Mouse (Mus musculus) bone marrow, adult 2 months (tissue): ENCODE measurements at regions not wholly inside any gene's neighbourhood (a gene's known extent, or its start where the extent isn't known, plus 50 kb on each side); places are given as distances from the start of the nearest gene placed in this dataset.

ENCODE experiments used
- CTCF ChIP-seq: fragments of 200-500 bp; IDR thresholded peaks from 2 replicates; pipeline ENCODE4 v1.5.1; 2011; ENCODE audit warnings: low read length, control low read depth; ENCODE audit not compliant: control insufficient read depth, insufficient read depth
- POLR2A ChIP-seq: fragments of 200-500 bp; IDR thresholded peaks from 2 replicates; pipeline ENCODE4 v1.6.1; 2011; ENCODE audit warnings: low read depth, mild to moderate bottlenecking, control low read depth, low read length, borderline replicate concordance; ENCODE audit not compliant: control insufficient read depth

- TF ChIP-seq CTCF (no peak), POLR2A (no peak)
Observed at GRCm38 (mm10) chr19:27627626-27628025, 198.0 kb upstream of the Pum3 start.
